Mouse (Mus musculus) liver, postnatal 0 days (tissue): ENCODE data around the gene Itgb1bp1. TPM values are rescaled to one million over a fixed set of nuclear protein-coding genes. Genes with fewer than 3 reads are reported as not detected.

Experiments used
- ATAC-seq: fragments of 200-750 bp; cut with Nextera tagmentation; 2 replicates; pipeline ENCODE4 v1.8.0; 2017; ENCODE audit warnings: mild to moderate bottlenecking, moderate library complexity
- DNase-seq: peaks from one replicate; pipeline ENCODE4 v3.0.0-alpha.2; 2016
- H3K27ac ChIP-seq: fragments of 300-500 bp; sonication (generic); 2 replicates; pipeline ENCODE4 v1.5.1; 2014; ENCODE audit warnings: antibody characterized with exemption, moderate library complexity, mild to moderate bottlenecking, low read depth
- H3K27me3 ChIP-seq: fragments of 300-500 bp; sonication (generic); 2 replicates; pipeline ENCODE4 v1.6.1; 2014; ENCODE audit warnings: low read length, control low read depth, mixed read lengths; ENCODE audit not compliant: insufficient read depth
- H3K36me3 ChIP-seq: fragments of 300-500 bp; sonication (generic); replicated peaks from 2 replicates; pipeline ENCODE4 v1.6.1; 2014; ENCODE audit warnings: mild to moderate bottlenecking, control low read depth, low read length, moderate library complexity, mixed read lengths; ENCODE audit not compliant: insufficient read depth
- H3K4me1 ChIP-seq: fragments of 300-500 bp; sonication (generic); 2 replicates; pipeline ENCODE4 v1.6.1; 2014; ENCODE audit warnings: antibody characterized with exemption, mild to moderate bottlenecking, control low read depth; ENCODE audit not compliant: insufficient read depth
- H3K4me2 ChIP-seq: fragments of 300-500 bp; sonication (generic); 2 replicates; pipeline ENCODE4 v1.6.1; 2014; ENCODE audit warnings: low read depth, mild to moderate bottlenecking, low read length, moderate library complexity, mixed read lengths
- H3K4me3 ChIP-seq: fragments of 300-500 bp; sonication (generic); 2 replicates; pipeline ENCODE4 v1.5.1; 2014; ENCODE audit warnings: low read depth, low read length
- H3K9ac ChIP-seq: fragments of 300-500 bp; sonication (generic); replicated peaks from 2 replicates; pipeline ENCODE4 v1.6.1; 2014; ENCODE audit warnings: mild to moderate bottlenecking, moderate library complexity
- H3K9me3 ChIP-seq: fragments of 300-500 bp; sonication (generic); 2 replicates; pipeline ENCODE4 v1.6.1; 2016; ENCODE audit warnings: mild to moderate bottlenecking, control low read depth, low read length, mixed read lengths
- CTCF ChIP-seq: sonication (generic); IDR thresholded peaks from 2 replicates; pipeline ENCODE4 v1.5.1; 2016; ENCODE audit warnings: antibody characterized with exemption, low read depth
- EP300 ChIP-seq: IDR thresholded peaks from 2 replicates; pipeline ENCODE4 v1.6.1; 2016; ENCODE audit warnings: antibody characterized with exemption, low read depth, mild to moderate bottlenecking
- WGBS: fragments of 180-500 bp; shearing (Covaris S2); extraction: QIAGEN DNeasy Blood & Tissue Kit; methylation state at CpG from one replicate; pipeline ENCODE4 v1.1.7; 2014; ENCODE audit not compliant: insufficient replicate concordance; 5-methylcytosine and 5-hydroxymethylcytosine counted together
- polyA plus RNA-seq: library from polyadenylated mRNA; unstranded; fragments of >200 nt; fragmentation: Nextera tagmentation; extraction: Ambion mirVana; gene quantifications from 2 replicates; pipeline ENCODE4 v1.2.1, GENCODE M21; 2015

Gene Itgb1bp1
- polyA plus RNA-seq, 1 experiment from 2014 or later: 19.5 TPM

- no peaks in the 10 kb centered on the region for H3K9me3 ChIP-seq
- no peak overlapping the region for H3K4me2 ChIP-seq
- no peak overlapping the region for H3K27ac ChIP-seq
- 94% methylated on average over 3 of the region's 3 CpGs for WGBS
- no peaks in the 10 kb centered on the region for H3K27me3 ChIP-seq
- no peak overlapping the region for H3K9ac ChIP-seq
- ATAC-seq (no peak), DNase-seq (no peak)
- no peak for TF ChIP-seq EP300
- no peak for TF ChIP-seq CTCF
- peaks cover 21% of the 10 kb centered on the region for H3K4me1 ChIP-seq
- no peak overlapping the region for H3K4me3 ChIP-seq
- H3K36me3 ChIP-seq: peaks cover 23% of the 10 kb centered on the region
Measured at GRCm38 (mm10) chr12:21288716-21289395, 2.8 kb upstream of the Itgb1bp1 start.

GRCm38 (mm10) chr12:21286712-21287650, 897 bp upstream of the Itgb1bp1 start:
- Histone ChIP-seq H3K27me3 (no peaks in the 10 kb centered on the region), H3K4me1 (peaks cover 21% of the 10 kb centered on the region), H3K9me3 (no peaks in the 10 kb centered on the region), H3K4me3 (peak overlapping the region; percentile 93), H3K27ac (peak overlapping the region; percentile 91), H3K9ac (peak overlapping the region; percentile 92), H3K4me2 (peak overlapping the region; percentile 96), H3K36me3 (peaks cover 13% of the 10 kb centered on the region)
- DNase-seq (peak; percentile 31), ATAC-seq (no peak)
- no peak for TF ChIP-seq EP300
- 14% methylated on average over 18 of the region's 18 CpGs for WGBS

DNA sequence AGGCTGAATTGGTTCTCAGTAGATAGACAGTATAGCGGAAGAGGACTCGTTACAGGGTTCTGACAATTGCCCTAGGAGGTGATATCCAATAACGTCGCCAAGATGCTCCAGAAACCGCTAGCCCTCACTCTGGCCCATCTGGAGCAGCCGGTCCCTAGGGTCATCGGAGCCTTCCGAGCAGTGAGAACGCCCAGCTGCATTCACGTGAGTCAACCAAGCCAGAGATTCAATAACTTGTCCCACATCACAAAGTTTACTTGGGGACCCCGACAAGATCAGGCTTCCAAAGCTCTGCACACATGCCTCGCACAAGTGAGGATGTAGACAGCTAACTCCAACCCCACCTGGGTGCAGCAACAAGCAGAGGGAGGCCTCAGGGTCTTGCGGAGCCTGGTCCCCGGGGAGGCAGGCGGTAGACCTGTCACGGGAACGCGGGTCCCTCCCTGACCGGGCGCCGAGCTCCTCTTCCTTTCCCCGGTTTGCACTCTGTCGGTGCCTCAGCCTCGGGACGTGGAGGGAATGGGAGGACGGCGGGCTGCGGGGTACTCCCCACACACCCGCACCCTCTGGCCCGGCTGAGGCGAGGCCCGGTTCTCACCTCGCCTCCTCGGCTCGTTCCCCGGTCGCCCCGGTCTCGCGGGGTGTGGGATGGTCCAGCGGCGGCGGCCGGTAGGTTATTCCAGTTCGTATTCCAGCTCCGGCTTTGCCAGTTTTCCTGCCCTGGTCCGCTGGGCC, 409 bp downstream of the Itgb1bp1 start:
- Histone ChIP-seq H3K4me2 (peak overlapping the region; percentile 96), H3K27ac (peak overlapping the region; percentile 71), H3K4me3 (peak overlapping the region; percentile 93), H3K27me3 (no peaks in the 10 kb centered on the region), H3K9me3 (no peaks in the 10 kb centered on the region), H3K4me1 (peaks cover 21% of the 10 kb centered on the region), H3K36me3 (peaks cover 5% of the 10 kb centered on the region), H3K9ac (peak overlapping the region; percentile 92)
- DNase-seq: no peak
- under 1% methylated on average over 46 of the region's 47 CpGs for WGBS
- peak; percentile 79 for ATAC-seq
- TF ChIP-seq EP300 (no peak), CTCF (no peak)

- ATAC-seq (no peak), DNase-seq (no peak)
- Histone ChIP-seq H3K4me1 (peaks cover 21% of the 10 kb centered on the region), H3K27ac (peak within 1 kb of the TSS; percentile 91), H3K9me3 (no peaks in the 10 kb centered on the region), H3K4me2 (peak within 1 kb of the TSS; percentile 96), H3K4me3 (peak within 1 kb of the TSS; percentile 93), H3K27me3 (no peaks in the 10 kb centered on the region), H3K9ac (peak within 1 kb of the TSS; percentile 92), H3K36me3 (peaks cover 3% of the 10 kb centered on the region)
- TF ChIP-seq EP300 (no peak), CTCF (peak; percentile 38)
- WGBS: 52% methylated on average over 11 of the region's 11 CpGs
Measured at GRCm38 (mm10) chr12:21284761-21285441, 1.2 kb downstream of the Itgb1bp1 start, which contains the start of gene Cpsf3. Gene Cpsf3 (plus strand): TSS chr12:21285391.

GRCm38 (mm10) chr12:21277352-21277864, 8.7 kb downstream of the Itgb1bp1 start:
- Histone ChIP-seq H3K36me3 (peaks cover 7% of the 10 kb centered on the region), H3K4me3 (no peak overlapping the region), H3K27ac (no peak overlapping the region), H3K9me3 (no peaks in the 10 kb centered on the region), H3K4me2 (no peak overlapping the region), H3K27me3 (no peaks in the 10 kb centered on the region), H3K9ac (no peak overlapping the region), H3K4me1 (no peaks in the 10 kb centered on the region)
- DNase-seq (no peak), ATAC-seq (no peak)
- 63% methylated on average over 1 of the region's 1 CpGs for WGBS
- TF ChIP-seq EP300 (no peak), CTCF (no peak)
